In the genomic region with DNA sequence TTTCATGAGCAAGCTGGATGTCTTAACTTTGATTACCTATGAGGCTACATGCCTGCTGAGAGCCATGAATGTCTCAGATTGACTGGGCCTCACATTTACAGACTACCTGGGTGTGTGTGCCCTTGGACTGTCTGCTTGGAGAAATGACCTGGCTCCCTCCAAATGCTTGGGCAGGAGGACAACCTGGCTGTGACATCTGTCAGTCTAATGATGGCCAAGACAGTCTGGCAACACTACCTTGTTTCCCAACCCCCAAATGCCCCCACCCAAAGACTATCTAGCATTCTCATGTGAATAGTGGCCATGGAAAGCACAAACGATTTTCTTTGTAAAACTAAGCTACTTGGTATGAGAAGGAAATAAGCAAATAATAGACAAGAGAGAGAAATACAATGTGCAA, we compare ENCODE assay signal across 17 mouse cellular contexts.
A peak's percentile ranks its signal among the peaks of the same experiment; 100 is the strongest.
DNase-seq lines count a peak whose midpoint lies in the region; ATAC-seq and TF ChIP-seq lines count a peak whose summit lies in the region.
"Had no signal": no experiment of that assay in that cellular context is flagged by ENCODE, and none has a peak within 500 bp of the region (broad histone marks: within the 10 kb centered on the region; RNA-seq: fewer than 3 reads in every experiment).

No protein-coding gene starts in this region.

- WGBS in cerebellum, adult 2 months = 25% methylated on average over 1 of the region's 1 CpGs
- WGBS in hindbrain, embryonic 15.5 days = 82% methylated on average over 1 of the region's 1 CpGs
- 74% methylated on average over 1 of the region's 1 CpGs for WGBS in hindbrain, embryonic 13.5 days
- 100% methylated on average over 1 of the region's 1 CpGs for WGBS in midbrain, embryonic 11.5 days
- 77% methylated on average over 1 of the region's 1 CpGs for WGBS in midbrain, embryonic 10.5 days
- WGBS in olfactory bulb, adult 2 months = 88% methylated on average over 1 of the region's 1 CpGs
- WGBS in kidney, embryonic 15.5 days = 79% methylated on average over 1 of the region's 1 CpGs

- TF ChIP-seq POLR2A in cerebellum, adult 2 months (IDR thresholded peaks at IDR 0.05; ENCODE audit: borderline replicate concordance, insufficient read depth, low read length) = no peak
- no peak for TF ChIP-seq POLR2A in olfactory bulb, adult 2 months (IDR thresholded peaks at IDR 0.05; ENCODE audit: insufficient read depth, low read depth, low read length)

- H3K4me3 ChIP-seq in cerebellum, adult 2 months (replicated peaks; ENCODE audit: insufficient read depth, low read depth, low read length) = no peak overlapping the region
- no peak overlapping the region for H3K4me3 ChIP-seq in hindbrain, embryonic 15.5 days
- no peak overlapping the region for H3K4me3 ChIP-seq in hindbrain, embryonic 13.5 days
- H3K4me3 ChIP-seq in midbrain, embryonic 11.5 days (ENCODE audit: low read depth, low read length) = no peak overlapping the region
- no peak overlapping the region for H3K4me3 ChIP-seq in midbrain, embryonic 10.5 days
- no peak overlapping the region for H3K4me3 ChIP-seq in olfactory bulb, adult 2 months (ENCODE audit: insufficient read depth, low read depth, low read length)
- H3K4me3 ChIP-seq in kidney, embryonic 15.5 days (replicated peaks) = no peak overlapping the region
- H3K4me3 ChIP-seq: embryonic facial prominence, embryonic 12.5 days; forebrain, embryonic 15.5 days; heart, embryonic 15.5 days had no signal

- H3K4me2 ChIP-seq in hindbrain, embryonic 15.5 days = no peak overlapping the region
- H3K4me2 ChIP-seq in hindbrain, embryonic 13.5 days = no peak overlapping the region
- H3K4me2 ChIP-seq in midbrain, embryonic 11.5 days = no peak overlapping the region
- H3K4me2 ChIP-seq in kidney, embryonic 15.5 days = no peak overlapping the region
- H3K4me2 ChIP-seq: embryonic facial prominence, embryonic 12.5 days; forebrain, embryonic 15.5 days; heart, embryonic 11.5 days; heart, embryonic 15.5 days; hindbrain, embryonic 14.5 days had no signal

- no peak for ATAC-seq in cerebellum, adult (ENCODE audit: insufficient number of reproducible peaks, low FRiP score, low TSS enrichment)
- ATAC-seq in hindbrain, embryonic 15.5 days (ENCODE audit: low FRiP score, low read depth) = no peak
- no peak for ATAC-seq in hindbrain, embryonic 13.5 days (ENCODE audit: low FRiP score)
- no peak for ATAC-seq in midbrain, embryonic 11.5 days (ENCODE audit: low FRiP score)
- ATAC-seq in kidney, embryonic 15.5 days (replicated peaks; ENCODE audit: low FRiP score) = no peak
- ATAC-seq: intestine, embryonic 16.5 days had no signal

- H3K27me3 ChIP-seq in cerebellum, adult 2 months (ENCODE audit: control insufficient read depth, insufficient read depth, low read length) = no peaks in the 10 kb centered on the region; the same call in 1 of the 2 replicates
- H3K27me3 ChIP-seq in hindbrain, embryonic 15.5 days = no peaks in the 10 kb centered on the region
- H3K27me3 ChIP-seq in hindbrain, embryonic 13.5 days = no peaks in the 10 kb centered on the region
- H3K27me3 ChIP-seq in midbrain, embryonic 11.5 days (ENCODE audit: control insufficient read depth, insufficient read depth, low read length) = no peaks in the 10 kb centered on the region
- H3K27me3 ChIP-seq in midbrain, embryonic 10.5 days (ENCODE audit: low read depth, poor library complexity, severe bottlenecking) = no peaks in the 10 kb centered on the region
- H3K27me3 ChIP-seq in kidney, embryonic 15.5 days = no peaks in the 10 kb centered on the region
- H3K27me3 ChIP-seq: embryonic facial prominence, embryonic 12.5 days; forebrain, embryonic 15.5 days; heart, embryonic 15.5 days had no signal

- H3K9me3 ChIP-seq in hindbrain, embryonic 15.5 days = no peaks in the 10 kb centered on the region
- 0 out of 2 replicates have a peak, but pooled peaks cover 2% of the 10 kb centered on the region for H3K9me3 ChIP-seq in hindbrain, embryonic 13.5 days
- no peaks in the 10 kb centered on the region for H3K9me3 ChIP-seq in midbrain, embryonic 11.5 days (ENCODE audit: control insufficient read depth, low read length)
- H3K9me3 ChIP-seq in midbrain, embryonic 10.5 days (replicated peaks) = no peaks in the 10 kb centered on the region
- H3K9me3 ChIP-seq in kidney, embryonic 15.5 days (replicated peaks) = no peaks in the 10 kb centered on the region; the same call in 1 of the 2 replicates
- H3K9me3 ChIP-seq: embryonic facial prominence, embryonic 12.5 days; forebrain, embryonic 15.5 days; heart, embryonic 15.5 days had no signal

- no peaks in the 10 kb centered on the region for H3K36me3 ChIP-seq in hindbrain, embryonic 15.5 days
- H3K36me3 ChIP-seq in hindbrain, embryonic 13.5 days = no peaks in the 10 kb centered on the region
- H3K36me3 ChIP-seq in midbrain, embryonic 11.5 days (ENCODE audit: control insufficient read depth, insufficient read depth, low read length) = no peaks in the 10 kb centered on the region
- no peaks in the 10 kb centered on the region for H3K36me3 ChIP-seq in midbrain, embryonic 10.5 days
- no peaks in the 10 kb centered on the region for H3K36me3 ChIP-seq in kidney, embryonic 15.5 days
- H3K36me3 ChIP-seq: embryonic facial prominence, embryonic 12.5 days; forebrain, embryonic 15.5 days; heart, embryonic 15.5 days had no signal

- DNase-seq in cerebellum, adult 2 months = peak; percentile 12 to 40
- DNase-seq in midbrain, embryonic 11.5 days (ENCODE audit: low spot score, missing footprints) = peak; percentile 67
- DNase-seq in midbrain, embryonic 10.5 days (ENCODE audit: low spot score) = no peak
- DNase-seq: gastrocnemius, postnatal 36 days; heart, adult 18-20 months; heart, postnatal 14 days had no signal

- TF ChIP-seq CTCF in cerebellum, adult 2 months (IDR thresholded peaks at IDR 0.05; ENCODE audit: borderline replicate concordance, insufficient read depth, low read depth, low read length) = no peak
- no peak for TF ChIP-seq CTCF in olfactory bulb, adult 2 months (IDR thresholded peaks at IDR 0.05; ENCODE audit: insufficient read depth, low read depth, low read length)

- no peak overlapping the region for H3K9ac ChIP-seq in hindbrain, embryonic 15.5 days
- no peak overlapping the region for H3K9ac ChIP-seq in hindbrain, embryonic 13.5 days
- H3K9ac ChIP-seq in midbrain, embryonic 11.5 days (ENCODE audit: low read length) = no peak overlapping the region
- no peak overlapping the region for H3K9ac ChIP-seq in kidney, embryonic 15.5 days
- H3K9ac ChIP-seq: embryonic facial prominence, embryonic 12.5 days; forebrain, embryonic 15.5 days; heart, embryonic 15.5 days; hindbrain, embryonic 14.5 days had no signal

- H3K4me1 ChIP-seq in cerebellum, adult 2 months (ENCODE audit: control insufficient read depth, insufficient read depth, low read length) = peaks cover 8% of the 10 kb centered on the region
- peaks cover 4% of the 10 kb centered on the region; the same call in 1 of the 2 replicates for H3K4me1 ChIP-seq in hindbrain, embryonic 15.5 days (replicated peaks)
- 0 out of 2 replicates have a peak, but pooled peaks cover 5% of the 10 kb centered on the region for H3K4me1 ChIP-seq in hindbrain, embryonic 13.5 days (replicated peaks)
- H3K4me1 ChIP-seq in midbrain, embryonic 11.5 days (ENCODE audit: control insufficient read depth, insufficient read depth, low read length) = no peaks in the 10 kb centered on the region
- H3K4me1 ChIP-seq in midbrain, embryonic 10.5 days = no peaks in the 10 kb centered on the region
- no peaks in the 10 kb centered on the region for H3K4me1 ChIP-seq in olfactory bulb, adult 2 months (ENCODE audit: control insufficient read depth, insufficient read depth, low read length)
- H3K4me1 ChIP-seq in kidney, embryonic 15.5 days = no peaks in the 10 kb centered on the region
- H3K4me1 ChIP-seq: embryonic facial prominence, embryonic 12.5 days; heart, embryonic 15.5 days had no signal

- no peak overlapping the region for H3K27ac ChIP-seq in cerebellum, adult 2 months (ENCODE audit: insufficient read depth, low read length)
- peak overlapping the region; percentile 43; the same call in 1 of the 2 replicates for H3K27ac ChIP-seq in hindbrain, embryonic 15.5 days (replicated peaks)
- H3K27ac ChIP-seq in hindbrain, embryonic 13.5 days = no peak overlapping the region
- no peak overlapping the region for H3K27ac ChIP-seq in midbrain, embryonic 11.5 days (ENCODE audit: low read depth, low read length)
- H3K27ac ChIP-seq in midbrain, embryonic 10.5 days (replicated peaks) = no peak overlapping the region
- H3K27ac ChIP-seq in olfactory bulb, adult 2 months (ENCODE audit: insufficient read depth, low read depth, low read length) = 0 out of 2 replicates have a peak overlapping the region, but pooled peaks have one; percentile 4
- no peak overlapping the region for H3K27ac ChIP-seq in kidney, embryonic 15.5 days
- H3K27ac ChIP-seq: embryonic facial prominence, embryonic 12.5 days; heart, embryonic 15.5 days; hindbrain, embryonic 14.5 days had no signal

Comparison
In these comparisons a context has a peak if more than half of its experiments do, and no peak if none do; other contexts are left out.
1. H3K27ac ChIP-seq: peak in hindbrain, embryonic 15.5 days (single experiment) and olfactory bulb, adult 2 months (single experiment); none in cerebellum, adult 2 months (single experiment), hindbrain, embryonic 13.5 days (single experiment), midbrain, embryonic 11.5 days (single experiment), midbrain, embryonic 10.5 days (single experiment) and kidney, embryonic 15.5 days (single experiment).